Mouse (Mus musculus): Measurements from ENCODE around the gene Slc39a7.

GRCm38 (mm10) chr17:34025756-34026151 lies 5.7 kb downstream of the Slc39a7 start:
- TF ChIP-seq CTCF (IDR thresholded peaks at IDR 0.05; ENCODE audit: low read depth) (no peak), EP300 (IDR thresholded peaks at IDR 0.05; ENCODE audit: low read depth) (no peak)
